Mouse (Mus musculus): ENCODE measurements around the gene A930017K11Rik. TPM values are rescaled to one million over a fixed set of nuclear protein-coding genes. Genes with fewer than 3 reads are reported as not detected.

Gene A930017K11Rik
- polyA plus RNA-seq, 1 experiment from 2014 or later, result not detected

- DNase-seq (ENCODE audit: low spot score) (peak; percentile 48), ATAC-seq (peak; percentile 76)
- Histone ChIP-seq H3K36me3 (ENCODE audit: insufficient read depth, low read length) (no peaks in the 10 kb centered on the region), H3K27me3 (replicated peaks; ENCODE audit: insufficient read depth, low read length) (no peaks in the 10 kb centered on the region), H3K9me3 (ENCODE audit: low read length) (no peaks in the 10 kb centered on the region), H3K27ac (ENCODE audit: low read length) (peak overlapping the region; percentile 3; the same call in 1 of the 2 replicates), H3K4me2 (replicated peaks; ENCODE audit: low read depth, low read length) (no peak overlapping the region), H3K4me3 (ENCODE audit: low read depth, low read length) (no peak overlapping the region), H3K4me1 (ENCODE audit: insufficient read depth, low read depth, low read length) (peaks cover 14% of the 10 kb centered on the region; the same call in 1 of the 2 replicates), H3K9ac (replicated peaks; ENCODE audit: low read depth) (no peak overlapping the region)
- 65% methylated on average over 5 of the region's 5 CpGs for WGBS
- TF ChIP-seq EP300 (IDR thresholded peaks at IDR 0.05), result no peak
- no peak for TF ChIP-seq CTCF (IDR thresholded peaks at IDR 0.05)
These were observed 27.7 kb upstream of the A930017K11Rik start for GRCm38 (mm10) chr17:25979829-25980738.

DNA sequence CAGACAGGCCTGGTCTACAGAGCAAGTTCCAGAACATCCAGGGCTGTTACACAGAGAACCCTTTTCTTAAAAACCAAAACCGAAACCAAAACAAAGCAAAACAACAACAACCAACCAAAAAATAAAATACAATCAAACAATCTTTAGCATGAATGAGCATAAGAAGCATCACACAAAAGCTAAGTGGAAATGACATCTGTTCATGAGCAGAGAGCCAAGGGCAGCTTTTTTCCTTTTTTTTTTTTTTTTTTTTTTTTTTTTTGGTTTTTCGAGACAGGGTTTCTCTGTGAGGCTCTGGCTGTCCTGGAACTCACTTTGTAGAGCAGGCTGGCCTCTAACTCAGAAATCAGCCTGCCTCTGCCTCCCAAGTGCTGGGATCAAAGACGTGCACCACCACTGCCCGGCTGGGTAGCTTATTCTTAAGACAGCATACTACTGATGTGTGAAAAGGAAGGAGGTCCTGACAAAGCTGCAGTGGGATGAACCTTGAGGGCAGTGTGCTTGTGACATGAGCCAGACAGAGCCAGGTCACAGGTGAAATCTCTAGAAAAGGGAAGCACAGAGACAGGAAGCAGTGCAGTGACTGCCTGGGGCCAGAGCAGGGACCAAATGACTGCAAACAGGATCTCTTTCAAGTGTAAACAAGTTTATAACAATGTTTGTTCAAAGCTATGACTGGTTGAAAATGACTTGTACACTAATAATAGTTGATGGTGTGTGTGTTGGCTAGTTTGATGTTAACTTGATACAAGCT, 18.8 kb upstream of the A930017K11Rik start:
- H3K27me3 ChIP-seq (replicated peaks; ENCODE audit: insufficient read depth, low read length), result no peaks in the 10 kb centered on the region
- no peak overlapping the region for H3K9ac ChIP-seq (replicated peaks; ENCODE audit: low read depth)
- H3K4me3 ChIP-seq (ENCODE audit: low read depth, low read length), result no peak overlapping the region
- H3K27ac ChIP-seq (ENCODE audit: low read length), result no peak overlapping the region
- no peak overlapping the region for H3K4me2 ChIP-seq (replicated peaks; ENCODE audit: low read depth, low read length)
- no peak for TF ChIP-seq EP300 (IDR thresholded peaks at IDR 0.05)
- TF ChIP-seq CTCF (IDR thresholded peaks at IDR 0.05), result no peak
- 0 out of 2 replicates have a peak, but pooled peaks cover 7% of the 10 kb centered on the region for H3K4me1 ChIP-seq (ENCODE audit: insufficient read depth, low read depth, low read length)
- ATAC-seq, result no peak
- H3K36me3 ChIP-seq (ENCODE audit: insufficient read depth, low read length), result no peaks in the 10 kb centered on the region
- WGBS, result 80% methylated on average over 4 of the region's 4 CpGs
- DNase-seq (ENCODE audit: low spot score), result no peak
- H3K9me3 ChIP-seq (ENCODE audit: low read length), result no peaks in the 10 kb centered on the region

DNA sequence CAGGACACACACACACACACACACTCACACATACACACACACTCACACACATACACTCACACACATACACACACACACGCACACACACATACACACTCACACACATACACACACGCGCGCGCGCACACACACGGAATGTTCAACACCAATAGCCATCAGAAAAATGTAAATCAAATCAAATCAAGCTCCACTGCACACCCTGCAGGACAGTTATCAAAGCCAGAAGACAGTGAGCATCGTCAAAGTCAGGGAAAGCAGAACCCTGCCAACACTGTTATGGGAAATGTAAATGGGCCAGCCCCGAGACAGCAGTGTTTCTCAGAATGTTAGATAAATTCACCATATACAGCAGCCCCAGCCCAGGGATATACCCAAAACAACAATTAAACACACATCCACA, 18.1 kb upstream of the A930017K11Rik start:
- Histone ChIP-seq H3K4me2 (replicated peaks; ENCODE audit: low read depth, low read length) (no peak overlapping the region), H3K4me1 (ENCODE audit: insufficient read depth, low read depth, low read length) (0 out of 2 replicates have a peak, but pooled peaks cover 7% of the 10 kb centered on the region), H3K4me3 (ENCODE audit: low read depth, low read length) (no peak overlapping the region), H3K27me3 (replicated peaks; ENCODE audit: insufficient read depth, low read length) (no peaks in the 10 kb centered on the region), H3K27ac (ENCODE audit: low read length) (no peak overlapping the region), H3K9ac (replicated peaks; ENCODE audit: low read depth) (no peak overlapping the region), H3K9me3 (ENCODE audit: low read length) (no peaks in the 10 kb centered on the region), H3K36me3 (ENCODE audit: insufficient read depth, low read length) (no peaks in the 10 kb centered on the region)
- DNase-seq (ENCODE audit: low spot score) (no peak), ATAC-seq (no peak)
- 88% methylated on average over 9 of the region's 9 CpGs for WGBS
- no peak for TF ChIP-seq EP300 (IDR thresholded peaks at IDR 0.05)
- TF ChIP-seq CTCF (IDR thresholded peaks at IDR 0.05), result peak; percentile 44

DNA sequence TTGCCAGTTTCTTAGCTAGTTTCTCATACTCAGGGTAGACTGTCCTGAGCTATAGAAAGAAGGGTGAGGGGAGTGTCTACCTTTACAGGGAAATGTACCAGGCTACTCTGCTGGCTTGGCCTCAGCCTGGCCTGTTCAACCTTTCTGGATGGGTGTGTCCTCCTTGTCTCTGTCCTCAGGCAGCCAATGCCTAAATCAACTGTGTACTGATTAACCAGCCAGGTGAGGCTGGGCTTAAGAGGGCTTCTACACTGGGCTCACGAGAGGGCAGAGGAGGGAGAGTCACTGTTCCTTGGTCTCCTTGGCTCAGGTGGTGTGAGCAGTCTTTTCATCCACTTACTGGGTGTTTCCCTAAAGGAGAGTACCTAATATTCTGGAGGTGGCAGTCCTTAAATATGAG, 15.8 kb upstream of the A930017K11Rik start:
- 58% methylated on average over 1 of the region's 1 CpGs for WGBS
- DNase-seq (ENCODE audit: low spot score) (peak; percentile 82), ATAC-seq (peak; percentile 87)
- Histone ChIP-seq H3K4me3 (ENCODE audit: low read depth, low read length) (no peak overlapping the region), H3K9me3 (ENCODE audit: low read length) (no peaks in the 10 kb centered on the region), H3K4me1 (ENCODE audit: insufficient read depth, low read depth, low read length) (0 out of 2 replicates have a peak, but pooled peaks cover 7% of the 10 kb centered on the region), H3K9ac (replicated peaks; ENCODE audit: low read depth) (no peak overlapping the region), H3K36me3 (ENCODE audit: insufficient read depth, low read length) (no peaks in the 10 kb centered on the region), H3K4me2 (replicated peaks; ENCODE audit: low read depth, low read length) (no peak overlapping the region), H3K27ac (ENCODE audit: low read length) (0 out of 2 replicates have a peak overlapping the region, but pooled peaks have one; percentile 34), H3K27me3 (replicated peaks; ENCODE audit: insufficient read depth, low read length) (no peaks in the 10 kb centered on the region)
- TF ChIP-seq CTCF (IDR thresholded peaks at IDR 0.05) (no peak), EP300 (IDR thresholded peaks at IDR 0.05) (no peak)

- Histone ChIP-seq H3K4me3 (ENCODE audit: low read depth, low read length) (no peak overlapping the region), H3K27ac (ENCODE audit: low read length) (peak overlapping the region; percentile 34; the same call in 1 of the 2 replicates), H3K27me3 (replicated peaks; ENCODE audit: insufficient read depth, low read length) (no peaks in the 10 kb centered on the region), H3K4me1 (ENCODE audit: insufficient read depth, low read depth, low read length) (0 out of 2 replicates have a peak, but pooled peaks cover 7% of the 10 kb centered on the region), H3K4me2 (replicated peaks; ENCODE audit: low read depth, low read length) (no peak overlapping the region), H3K9ac (replicated peaks; ENCODE audit: low read depth) (no peak overlapping the region), H3K36me3 (ENCODE audit: insufficient read depth, low read length) (no peaks in the 10 kb centered on the region; the same call in 1 of the 2 replicates), H3K9me3 (ENCODE audit: low read length) (no peaks in the 10 kb centered on the region)
- TF ChIP-seq EP300 (IDR thresholded peaks at IDR 0.05) (no peak), CTCF (IDR thresholded peaks at IDR 0.05) (no peak)
- ATAC-seq (peak; percentile 55), DNase-seq (ENCODE audit: low spot score) (peak; percentile 71)
- 17% methylated on average over 3 of the region's 3 CpGs for WGBS
These were observed 15.3 kb upstream of the A930017K11Rik start for GRCm38 (mm10) chr17:25967652-25968051.

GRCm38 (mm10) chr17:25964271-25964670, 11.9 kb upstream of the A930017K11Rik start:
- Histone ChIP-seq H3K4me2 (replicated peaks; ENCODE audit: low read depth, low read length) (no peak overlapping the region), H3K9me3 (ENCODE audit: low read length) (no peaks in the 10 kb centered on the region), H3K4me3 (ENCODE audit: low read depth, low read length) (no peak overlapping the region), H3K9ac (replicated peaks; ENCODE audit: low read depth) (no peak overlapping the region), H3K27ac (ENCODE audit: low read length) (no peak overlapping the region), H3K4me1 (ENCODE audit: insufficient read depth, low read depth, low read length) (0 out of 2 replicates have a peak, but pooled peaks cover 7% of the 10 kb centered on the region), H3K27me3 (replicated peaks; ENCODE audit: insufficient read depth, low read length) (no peaks in the 10 kb centered on the region), H3K36me3 (ENCODE audit: insufficient read depth, low read length) (no peaks in the 10 kb centered on the region; the same call in 1 of the 2 replicates)
- TF ChIP-seq CTCF (IDR thresholded peaks at IDR 0.05) (no peak), EP300 (IDR thresholded peaks at IDR 0.05) (no peak)
- DNase-seq (ENCODE audit: low spot score), result peak; percentile 9
- ATAC-seq, result peak; percentile 25; the same call in 1 of the 2 replicates
- WGBS, result 76% methylated on average over 7 of the region's 7 CpGs

All from lung, postnatal 0 days (tissue).